Mouse (Mus musculus) embryonic fibroblast, embryonic 13.5 days (primary cell): ENCODE measurements around the gene Ptprn2. TPM values are rescaled to one million over a fixed set of nuclear protein-coding genes. Genes with fewer than 3 reads are reported as not detected.

Source experiments
- H3K27ac ChIP-seq: 2 replicates; pipeline ENCODE4 v1.5.1; 2012; ENCODE audit warnings: low read length, control low read depth, inconsistent platforms; ENCODE audit not compliant: insufficient read depth
- H3K4me1 ChIP-seq: 2 replicates; pipeline ENCODE4 v1.6.1; 2011; ENCODE audit warnings: low read length; ENCODE audit not compliant: control insufficient read depth, insufficient read depth
- H3K4me3 ChIP-seq: 2 replicates; pipeline ENCODE4 v1.5.1; 2011; ENCODE audit warnings: mild to moderate bottlenecking, control low read depth, low read length; ENCODE audit not compliant: insufficient read depth
- CTCF ChIP-seq: IDR thresholded peaks from 2 replicates; pipeline ENCODE4 v1.5.1; 2011; ENCODE audit warnings: mild to moderate bottlenecking, control low read depth, low read length, moderate library complexity, borderline replicate concordance; ENCODE audit not compliant: insufficient read depth
- POLR2A ChIP-seq: IDR thresholded peaks from 2 replicates; pipeline ENCODE4 v1.6.1; 2011; ENCODE audit warnings: low read depth, mild to moderate bottlenecking, control low read depth, low read length, moderate library complexity
- polyA plus RNA-seq: library from polyadenylated mRNA; stranded (reverse); fragments of >200 nt; gene quantifications from 2 replicates; pipeline ENCODE4 v1.2.4, GENCODE M21; 2011; ENCODE audit warnings: low read depth; ENCODE audit not compliant: missing spikeins, insufficient read length

Gene Ptprn2
- polyA plus RNA-seq, 1 experiment = 0.26 TPM

GRCm38 (mm10) chr12:116709535-116709934 is 224.0 kb downstream of the Ptprn2 start:
- no peak for TF ChIP-seq POLR2A
- TF ChIP-seq CTCF = no peak
- Histone ChIP-seq H3K4me3 (no peak overlapping the region), H3K27ac (no peak overlapping the region), H3K4me1 (no peaks in the 10 kb centered on the region)

- TF ChIP-seq POLR2A (no peak), CTCF (no peak)
- Histone ChIP-seq H3K4me1 (no peaks in the 10 kb centered on the region), H3K4me3 (no peak overlapping the region), H3K27ac (no peak overlapping the region)
These were observed 225.2 kb downstream of the Ptprn2 start for GRCm38 (mm10) chr12:116710716-116711115.

- H3K27ac ChIP-seq = no peak overlapping the region
- no peak for TF ChIP-seq POLR2A
- TF ChIP-seq CTCF = no peak
These were observed 225.6 kb downstream of the Ptprn2 start for GRCm38 (mm10) chr12:116711133-116711532.

GRCm38 (mm10) chr12:116713096-116713495 is 227.6 kb downstream of the Ptprn2 start:
- TF ChIP-seq CTCF (no peak), POLR2A (no peak)
- H3K27ac ChIP-seq = no peak overlapping the region
- no peak overlapping the region for H3K4me3 ChIP-seq
- H3K4me1 ChIP-seq = no peaks in the 10 kb centered on the region

More at GRCm38 (mm10) chr12:116711133-116711532, 225.6 kb downstream of the Ptprn2 start:
- H3K4me3 ChIP-seq = no peak overlapping the region
- H3K4me1 ChIP-seq = no peaks in the 10 kb centered on the region

- Histone ChIP-seq H3K4me1 (no peaks in the 10 kb centered on the region), H3K27ac (no peak overlapping the region), H3K4me3 (no peak overlapping the region)
- TF ChIP-seq POLR2A (no peak), CTCF (no peak)
These were observed 235.5 kb downstream of the Ptprn2 start for GRCm38 (mm10) chr12:116721062-116721461.

GRCm38 (mm10) chr12:116740141-116740540 is 254.6 kb downstream of the Ptprn2 start:
- TF ChIP-seq CTCF (no peak), POLR2A (no peak)
- Histone ChIP-seq H3K4me3 (no peak overlapping the region), H3K4me1 (no peaks in the 10 kb centered on the region), H3K27ac (no peak overlapping the region)

- H3K4me1 ChIP-seq = no peaks in the 10 kb centered on the region
- H3K27ac ChIP-seq = no peak overlapping the region
- H3K4me3 ChIP-seq = no peak overlapping the region
- TF ChIP-seq POLR2A = no peak
- no peak for TF ChIP-seq CTCF
These were observed 255.8 kb downstream of the Ptprn2 start for GRCm38 (mm10) chr12:116741300-116741699.

- H3K4me1 ChIP-seq = no peaks in the 10 kb centered on the region
- no peak overlapping the region for H3K27ac ChIP-seq
- TF ChIP-seq POLR2A = no peak
- TF ChIP-seq CTCF = no peak
- no peak overlapping the region for H3K4me3 ChIP-seq
These were observed 260.9 kb downstream of the Ptprn2 start for GRCm38 (mm10) chr12:116746401-116746800.

- Histone ChIP-seq H3K4me3 (no peak overlapping the region), H3K4me1 (no peaks in the 10 kb centered on the region), H3K27ac (no peak overlapping the region)
- TF ChIP-seq CTCF (no peak), POLR2A (no peak)
These were observed 267.3 kb downstream of the Ptprn2 start for GRCm38 (mm10) chr12:116752784-116753183.

GRCm38 (mm10) chr12:116763961-116764360 is 278.4 kb downstream of the Ptprn2 start:
- Histone ChIP-seq H3K4me3 (no peak overlapping the region), H3K4me1 (no peaks in the 10 kb centered on the region), H3K27ac (no peak overlapping the region)
- no peak for TF ChIP-seq POLR2A
- no peak for TF ChIP-seq CTCF

- H3K27ac ChIP-seq = no peak overlapping the region
- TF ChIP-seq POLR2A = no peak
- no peak for TF ChIP-seq CTCF
- no peaks in the 10 kb centered on the region for H3K4me1 ChIP-seq
- H3K4me3 ChIP-seq = no peak overlapping the region
These were observed 285.4 kb downstream of the Ptprn2 start for GRCm38 (mm10) chr12:116770911-116771310.
